Mouse (Mus musculus) myocyte (in vitro differentiated cells): ENCODE results near the gene Trappc4. TPM values are rescaled to one million over a fixed set of nuclear protein-coding genes. Genes with fewer than 3 reads are reported as not detected.
A peak's percentile ranks its signal among the peaks of the same experiment; 100 is the strongest.

Source experiments
- H3K27me3 ChIP-seq: one replicate; pipeline ENCODE4 v1.6.1; 2011; ENCODE audit not compliant: control insufficient read depth, insufficient read depth, insufficient read length
- H3K36me3 ChIP-seq: one replicate; pipeline ENCODE4 v1.6.1; 2011; ENCODE audit not compliant: control insufficient read depth, insufficient read depth
- H3K4me2 ChIP-seq: one replicate; pipeline ENCODE4 v1.6.1; 2011; ENCODE audit warnings: low read depth, control low read depth
- H3K4me3 ChIP-seq: one replicate; pipeline ENCODE4 v1.5.1; 2011; ENCODE audit warnings: mild to moderate bottlenecking, control low read depth, moderate library complexity
- H3K79me2 ChIP-seq: one replicate; pipeline ENCODE4 v1.6.1; 2011; ENCODE audit not compliant: control insufficient read depth, insufficient read depth
- H3ac ChIP-seq: one replicate; pipeline ENCODE4 v1.6.1; 2011; ENCODE audit not compliant: control insufficient read depth, insufficient read length
- CEBPB ChIP-seq: IDR thresholded peaks from 2 replicates; pipeline ENCODE4 v1.6.1; 2011; ENCODE audit warnings: mild to moderate bottlenecking, moderate library complexity; ENCODE audit not compliant: poor library complexity, insufficient read depth, severe bottlenecking
- E2F4 ChIP-seq: IDR thresholded peaks from one replicate; pipeline ENCODE4 v1.6.1; 2011; ENCODE audit warnings: mild to moderate bottlenecking, control low read depth, moderate library complexity; ENCODE audit not compliant: insufficient read depth
- MAX ChIP-seq: IDR thresholded peaks from one replicate; pipeline ENCODE4 v1.6.1; 2011; ENCODE audit warnings: low read depth, mild to moderate bottlenecking, control low read depth
- MYOD1 ChIP-seq, 3 experiments: IDR thresholded peaks; one replicate each; pipeline ENCODE4 v1.6.1; 2011; ENCODE audit warnings: control low read depth in 2 of 3, low read depth in 2 of 3, mild to moderate bottlenecking in 2 of 3, moderate library complexity in 1 of 3; ENCODE audit not compliant: insufficient read length in 2 of 3, control insufficient read depth in 1 of 3
- MYOG ChIP-seq, 3 experiments: IDR thresholded peaks; one replicate each; pipeline ENCODE4 v1.6.1; 2011; ENCODE audit warnings: control low read depth in 2 of 3, low read depth in 2 of 3, mild to moderate bottlenecking in 2 of 3; ENCODE audit not compliant: insufficient read length in 2 of 3, control insufficient read depth in 1 of 3, insufficient read depth in 1 of 3
- POLR2A ChIP-seq: IDR thresholded peaks from one replicate; pipeline ENCODE4 v1.6.1; 2011; ENCODE audit warnings: low read depth, mild to moderate bottlenecking, control low read depth, moderate library complexity; ENCODE audit not compliant: insufficient read length
- POLR2AphosphoS2 ChIP-seq: IDR thresholded peaks from one replicate; pipeline ENCODE4 v1.6.1; 2011; ENCODE audit warnings: low read depth, control low read depth; ENCODE audit not compliant: insufficient read length
- REST ChIP-seq: IDR thresholded peaks from one replicate; pipeline ENCODE4 v1.6.1; 2011; ENCODE audit warnings: mild to moderate bottlenecking, control low read depth, moderate library complexity; ENCODE audit not compliant: insufficient read depth, insufficient read length
- SRF ChIP-seq: IDR thresholded peaks from one replicate; pipeline ENCODE4 v1.6.1; 2011; ENCODE audit warnings: low read depth; ENCODE audit not compliant: control insufficient read depth, insufficient read length
- TCF12 ChIP-seq: IDR thresholded peaks from one replicate; pipeline ENCODE4 v1.6.1; 2011; ENCODE audit warnings: mild to moderate bottlenecking, control low read depth; ENCODE audit not compliant: poor library complexity, insufficient read depth, severe bottlenecking
- TCF3 ChIP-seq: IDR thresholded peaks from one replicate; pipeline ENCODE4 v1.6.1; 2011; ENCODE audit warnings: low read depth, control low read depth; ENCODE audit not compliant: insufficient read length
- USF1 ChIP-seq: IDR thresholded peaks from one replicate; pipeline ENCODE4 v1.6.1; 2011; ENCODE audit warnings: low read depth, mild to moderate bottlenecking, control low read depth, moderate library complexity
- polyA plus RNA-seq: library from polyadenylated mRNA; unstranded; fragments of >200 nt; fragmentation: generic; extraction: Trizol; gene quantifications from one replicate; pipeline ENCODE4 v1.2.1, GENCODE M21; 2012; ENCODE audit warnings: missing spikeins

Gene Trappc4
- polyA plus RNA-seq, 1 experiment, result 119 TPM

DNA sequence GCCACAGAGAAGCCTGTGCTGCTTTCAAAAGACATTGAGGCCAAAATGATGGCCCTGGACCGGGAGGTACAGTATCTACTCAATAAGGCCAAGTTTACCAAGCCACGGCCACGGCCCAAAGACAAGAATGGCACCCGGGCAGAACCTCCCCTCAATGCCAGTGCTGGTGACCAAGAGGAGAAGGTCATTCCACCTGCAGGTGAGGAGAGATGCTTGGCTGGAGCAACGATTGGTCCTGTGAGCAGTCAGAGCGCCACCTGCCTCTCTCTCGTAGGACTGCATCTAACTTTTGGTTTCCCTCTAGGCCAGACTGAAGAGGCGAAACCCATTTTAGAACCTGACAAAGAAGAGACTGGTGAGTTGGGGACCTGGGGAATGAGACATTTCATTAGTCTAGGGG lies 18.1 kb downstream of the Trappc4 start:
- Histone ChIP-seq H3K27me3 (no peaks in the 10 kb centered on the region), H3K4me2 (no peak overlapping the region), H3ac (no peak overlapping the region), H3K4me3 (no peak overlapping the region), H3K79me2 (no peaks in the 10 kb centered on the region), H3K36me3 (peaks cover 29% of the 10 kb centered on the region)
- TF ChIP-seq SRF (no peak), TCF3 (no peak), POLR2A (no peak), E2F4 (no peak), MYOG (IDR thresholded peaks at IDR 0.05; ENCODE audit: control insufficient read depth in 1 of 3, insufficient read depth in 1 of 3, insufficient read length in 2 of 3, low read depth in 2 of 3) (no peak)

GRCm38 (mm10) chr9:44387221-44387620 lies 20.2 kb downstream of the Trappc4 start:
- Histone ChIP-seq H3K36me3 (peaks cover 38% of the 10 kb centered on the region), H3ac (no peak overlapping the region), H3K4me2 (no peak overlapping the region), H3K79me2 (no peaks in the 10 kb centered on the region), H3K4me3 (no peak overlapping the region), H3K27me3 (no peaks in the 10 kb centered on the region)
- TF ChIP-seq MYOG (IDR thresholded peaks at IDR 0.05; ENCODE audit: control insufficient read depth in 1 of 3, insufficient read depth in 1 of 3, insufficient read length in 2 of 3, low read depth in 2 of 3) (no peak), POLR2AphosphoS2 (no peak)

GRCm38 (mm10) chr9:44384596-44384995 lies 22.8 kb downstream of the Trappc4 start:
- TF ChIP-seq TCF3, result no peak
- TF ChIP-seq TCF12, result no peak
- no peak for TF ChIP-seq MYOG (IDR thresholded peaks at IDR 0.05; ENCODE audit: control insufficient read depth in 1 of 3, insufficient read depth in 1 of 3, insufficient read length in 2 of 3, low read depth in 2 of 3)
- no peak for TF ChIP-seq SRF
- TF ChIP-seq POLR2A, result no peak
- no peak for TF ChIP-seq MYOD1 (IDR thresholded peaks at IDR 0.05; ENCODE audit: control insufficient read depth in 1 of 3, insufficient read length in 2 of 3, low read depth in 2 of 3)
- TF ChIP-seq MAX, result no peak
- TF ChIP-seq REST, result no peak
- no peak for TF ChIP-seq E2F4
- no peak for TF ChIP-seq POLR2AphosphoS2
- TF ChIP-seq CEBPB, result no peak
- no peak for TF ChIP-seq USF1
- H3K36me3 ChIP-seq, result peaks cover 32% of the 10 kb centered on the region
- H3K4me3 ChIP-seq, result no peak overlapping the region
- H3ac ChIP-seq, result no peak overlapping the region
- no peak overlapping the region for H3K4me2 ChIP-seq
- peaks cover 20% of the 10 kb centered on the region for H3K79me2 ChIP-seq
- H3K27me3 ChIP-seq, result no peaks in the 10 kb centered on the region

GRCm38 (mm10) chr9:44379862-44380261 lies 27.5 kb downstream of the Trappc4 start:
- peak overlapping the region; percentile 97 for H3K4me2 ChIP-seq
- H3K79me2 ChIP-seq, result peaks cover 20% of the 10 kb centered on the region
- peak overlapping the region; percentile 65 for H3ac ChIP-seq
- H3K4me3 ChIP-seq, result peak overlapping the region; percentile 88
- H3K27me3 ChIP-seq, result no peaks in the 10 kb centered on the region
- H3K36me3 ChIP-seq, result peaks cover 9% of the 10 kb centered on the region
- TF ChIP-seq TCF3, result no peak
- TF ChIP-seq POLR2AphosphoS2, result no peak

- Histone ChIP-seq H3K36me3 (peaks cover 9% of the 10 kb centered on the region), H3ac (peak within 1 kb of the TSS; percentile 65), H3K4me2 (peak within 1 kb of the TSS; percentile 97), H3K79me2 (peaks cover 20% of the 10 kb centered on the region), H3K27me3 (no peaks in the 10 kb centered on the region), H3K4me3 (peak within 1 kb of the TSS; percentile 88)
- TF ChIP-seq TCF12 (no peak), USF1 (no peak), SRF (peak; percentile 23), TCF3 (no peak), MYOD1 (IDR thresholded peaks at IDR 0.05; ENCODE audit: control insufficient read depth in 1 of 3, insufficient read length in 2 of 3, low read depth in 2 of 3) (peak in 2 of 3 experiments; percentile 29 to 62), E2F4 (no peak), MYOG (IDR thresholded peaks at IDR 0.05; ENCODE audit: control insufficient read depth in 1 of 3, insufficient read depth in 1 of 3, insufficient read length in 2 of 3, low read depth in 2 of 3) (peak in 2 of 3 experiments; percentile 6 to 61), POLR2AphosphoS2 (peak; percentile 86), POLR2A (peak; percentile 76), MAX (no peak), CEBPB (no peak), REST (no peak)
These were observed 28.2 kb downstream of the Trappc4 start, which contains the start of gene Hyou1 for GRCm38 (mm10) chr9:44379054-44379834. Gene Hyou1, plus strand, starts transcription at chr9:44379490.
